Mouse (Mus musculus) stomach, postnatal 0 days (tissue): ENCODE data around the gene Itgb3bp.

Experiments used
- CTCF ChIP-seq: IDR thresholded peaks from 2 replicates; pipeline ENCODE4 v1.5.1; 2016; ENCODE audit warnings: antibody characterized with exemption, low read depth, mild to moderate bottlenecking, moderate library complexity
- EP300 ChIP-seq: optimal IDR thresholded peaks from 2 replicates; pipeline ENCODE3; 2016; ENCODE audit warnings: antibody characterized with exemption

GRCm38 (mm10) chr4:99766753-99767152 is 162.9 kb downstream of the Itgb3bp start:
- peak; percentile 68 for TF ChIP-seq CTCF
- TF ChIP-seq EP300, result no peak
